Mouse (Mus musculus): Measurements from ENCODE around the gene 4930550L24Rik. TPM values are rescaled to one million over a fixed set of nuclear protein-coding genes. Genes with fewer than 3 reads are reported as not detected.
A peak's percentile ranks its signal among the peaks of the same experiment; 100 is the strongest.

The 4930550L24Rik gene
- 0.11 TPM in 1 of 2 replicates, not detected in the other for polyA plus RNA-seq (2015; fragmentation: Nextera tagmentation; extraction: Ambion mirVana)

GRCm38 (mm10) chrX:58909060-58909459, at the start of gene 4930550L24Rik:
4930550L24Rik (plus strand) TSS chrX:58909360.
- H3K9ac ChIP-seq, result no peak within 1 kb of the TSS
- no peak for ATAC-seq
- no peaks in the 10 kb centered on the region for H3K36me3 ChIP-seq (ENCODE audit: poor library complexity, severe bottlenecking)
- H3K4me1 ChIP-seq, result no peaks in the 10 kb centered on the region
- no peaks in the 10 kb centered on the region for H3K27me3 ChIP-seq
- no peak within 1 kb of the TSS for H3K4me3 ChIP-seq
- 78% methylated on average over 2 of the region's 2 CpGs for WGBS
- H3K27ac ChIP-seq, result no peak within 1 kb of the TSS
- no peaks in the 10 kb centered on the region for H3K9me3 ChIP-seq (replicated peaks)
- no peak within 1 kb of the TSS for H3K4me2 ChIP-seq

GRCm38 (mm10) chrX:58900753-58901152, 8.4 kb upstream of the 4930550L24Rik start:
- Histone ChIP-seq H3K27me3 (no peaks in the 10 kb centered on the region), H3K4me2 (no peak overlapping the region)
- 90% methylated on average over 1 of the region's 1 CpGs for WGBS

GRCm38 (mm10) chrX:58967969-58968368, 58.8 kb downstream of the 4930550L24Rik start:
- peak; percentile 76; the same call in 1 of the 2 replicates for ATAC-seq
- H3K27me3 ChIP-seq, result no peaks in the 10 kb centered on the region
- H3K4me3 ChIP-seq, result no peak overlapping the region
- no peak overlapping the region for H3K27ac ChIP-seq
- WGBS, result 56% methylated on average over 2 of the region's 2 CpGs
- no peaks in the 10 kb centered on the region for H3K36me3 ChIP-seq (ENCODE audit: poor library complexity, severe bottlenecking)
- no peaks in the 10 kb centered on the region for H3K9me3 ChIP-seq (replicated peaks)
- no peak overlapping the region for H3K9ac ChIP-seq
- H3K4me1 ChIP-seq, result no peaks in the 10 kb centered on the region
- H3K4me2 ChIP-seq, result no peak overlapping the region

More at GRCm38 (mm10) chrX:58900753-58901152, 8.4 kb upstream of the 4930550L24Rik start:
- no peaks in the 10 kb centered on the region for H3K4me1 ChIP-seq
- H3K27ac ChIP-seq, result no peak overlapping the region
- H3K9me3 ChIP-seq (replicated peaks), result no peaks in the 10 kb centered on the region
- no peaks in the 10 kb centered on the region for H3K36me3 ChIP-seq (ENCODE audit: poor library complexity, severe bottlenecking)
- no peak overlapping the region for H3K9ac ChIP-seq
- no peak for ATAC-seq
- H3K4me3 ChIP-seq, result no peak overlapping the region

Data from forebrain, embryonic 13.5 days (tissue).